Mouse (Mus musculus): ENCODE results near the gene Dnah7c.

The Dnah7c gene

DNA sequence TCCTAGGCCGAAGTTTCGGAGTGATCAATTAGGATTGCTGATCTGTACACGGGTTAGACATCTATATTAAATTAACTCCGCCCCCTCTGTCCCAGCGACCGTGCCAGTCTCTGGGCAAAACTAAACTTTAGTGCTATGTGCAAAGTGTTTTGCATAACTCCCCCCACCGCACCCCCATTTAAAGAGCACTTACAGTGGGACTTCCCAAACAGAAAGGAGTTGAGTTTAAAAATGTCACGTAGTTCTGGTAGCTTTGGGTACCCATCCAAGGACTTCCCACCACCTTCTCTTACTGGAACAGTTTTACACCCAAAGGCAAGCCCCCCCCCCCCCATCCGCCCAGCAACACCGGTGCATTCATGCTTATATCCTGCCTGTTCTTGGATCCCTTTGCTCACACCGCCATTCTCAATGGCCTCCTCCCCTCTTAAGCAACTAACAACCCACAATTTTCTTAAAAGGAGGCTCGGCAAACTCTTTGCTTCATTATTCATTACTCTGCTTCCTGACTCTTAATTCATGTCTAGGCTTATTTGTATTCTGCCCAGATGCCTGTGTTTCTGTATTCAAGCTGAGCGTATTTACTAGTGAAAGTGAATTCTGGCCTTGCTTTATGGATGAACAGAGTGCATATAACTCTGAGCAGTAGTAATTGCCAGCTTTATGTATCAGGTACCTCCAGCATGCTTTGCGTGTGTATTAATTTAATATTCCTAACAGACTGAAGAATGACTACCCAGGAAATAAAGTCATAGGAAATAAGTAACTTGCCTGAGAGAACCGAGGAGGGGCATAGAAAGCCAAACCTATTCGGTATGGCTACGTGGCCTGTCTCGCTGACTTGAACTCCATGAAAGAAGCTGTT, 428.9 kb downstream of the Dnah7c start:
- DNase-seq (ENCODE audit: low read depth, low spot score): no peak

DNA sequence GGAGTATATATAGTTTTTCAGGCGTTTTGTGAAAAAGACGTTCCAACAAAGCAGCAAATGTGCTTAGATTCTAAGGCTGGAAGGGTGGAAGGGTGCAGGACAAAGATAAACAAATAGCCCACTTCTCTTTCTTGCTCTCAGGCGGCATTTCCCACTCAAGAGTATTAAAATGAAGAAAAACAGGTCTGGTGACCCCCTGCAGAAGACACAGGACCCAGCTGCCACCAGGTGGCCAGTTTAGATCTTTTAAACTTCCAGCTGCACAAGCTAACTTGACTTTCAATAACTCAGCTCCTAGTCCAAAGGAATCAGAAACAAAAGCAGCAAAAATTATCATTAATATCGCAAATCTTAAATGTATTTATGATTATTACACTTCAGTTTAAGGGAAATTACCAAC, 431.1 kb downstream of the Dnah7c start:
- no peak for DNase-seq (ENCODE audit: low read depth, low spot score)

Data from ES-CJ7 (cell line).